Mouse (Mus musculus): Measurements from ENCODE around the gene Eif4a2.

Eif4a2 gene

GRCm38 (mm10) chr16:23103841-23104240 lies 3.4 kb upstream of the Eif4a2 start:
- DNase-seq (ENCODE audit: low spot score in 2 of 2): no peak

GRCm38 (mm10) chr16:23106121-23106520 lies 1.1 kb upstream of the Eif4a2 start:
- DNase-seq (ENCODE audit: low spot score in 2 of 2): no peak

- DNase-seq (ENCODE audit: low spot score in 2 of 2): peak; percentile 72 to 82
These were observed 909 bp downstream of the Eif4a2 start for GRCm38 (mm10) chr16:23107946-23108759.

GRCm38 (mm10) chr16:23108943-23109342 lies 1.7 kb downstream of the Eif4a2 start:
- DNase-seq (ENCODE audit: low spot score in 2 of 2): no peak

GRCm38 (mm10) chr16:23109350-23110280 lies 2.4 kb downstream of the Eif4a2 start:
- no peak for DNase-seq (ENCODE audit: low spot score in 2 of 2)

- no peak for DNase-seq (ENCODE audit: low spot score in 2 of 2)
These were observed 5.1 kb downstream of the Eif4a2 start for GRCm38 (mm10) chr16:23112348-23112747.

GRCm38 (mm10) chr16:23112861-23113435 lies 5.7 kb downstream of the Eif4a2 start:
- no peak for DNase-seq (ENCODE audit: low spot score in 2 of 2)

GRCm38 (mm10) chr16:23113903-23114302 lies 6.7 kb downstream of the Eif4a2 start:
- DNase-seq (ENCODE audit: low spot score in 2 of 2): no peak

GRCm38 (mm10) chr16:23114339-23115171 lies 7.3 kb downstream of the Eif4a2 start:
- no peak for DNase-seq (ENCODE audit: low spot score in 2 of 2)

GRCm38 (mm10) chr16:23115486-23115885 lies 8.2 kb downstream of the Eif4a2 start:
- DNase-seq (ENCODE audit: low spot score in 2 of 2): no peak

GRCm38 (mm10) chr16:23117173-23117572 lies 9.9 kb downstream of the Eif4a2 start:
- no peak for DNase-seq (ENCODE audit: low spot score in 2 of 2)

- no peak for DNase-seq (ENCODE audit: low spot score in 2 of 2)
These were observed 15.2 kb downstream of the Eif4a2 start for GRCm38 (mm10) chr16:23122446-23122845.

GRCm38 (mm10) chr16:23123104-23123503 lies 15.9 kb downstream of the Eif4a2 start:
- no peak for DNase-seq (ENCODE audit: low spot score in 2 of 2)

GRCm38 (mm10) chr16:23124398-23124797 lies 17.2 kb downstream of the Eif4a2 start:
- no peak for DNase-seq (ENCODE audit: low spot score in 2 of 2)

GRCm38 (mm10) chr16:23127311-23127672 lies 20.0 kb downstream of the Eif4a2 start:
- no peak for DNase-seq (ENCODE audit: low spot score in 2 of 2)

- DNase-seq (ENCODE audit: low spot score in 2 of 2): peak; percentile 93 to 95
These were observed 20.6 kb downstream of the Eif4a2 start, which contains the start of gene Rfc4 for GRCm38 (mm10) chr16:23127673-23128375. Gene Rfc4 (minus strand): TSS chr16:23127737.

GRCm38 (mm10) chr16:23130303-23130702 lies 23.1 kb downstream of the Eif4a2 start:
- no peak for DNase-seq (ENCODE audit: low spot score in 2 of 2)

GRCm38 (mm10) chr16:23132336-23132735 lies 25.1 kb downstream of the Eif4a2 start:
- DNase-seq (ENCODE audit: low spot score in 2 of 2): no peak

- no peak for DNase-seq (ENCODE audit: low spot score in 2 of 2)
These were observed 28.3 kb downstream of the Eif4a2 start for GRCm38 (mm10) chr16:23135421-23136149.

- no peak for DNase-seq (ENCODE audit: low spot score in 2 of 2)
These were observed 29.2 kb downstream of the Eif4a2 start for GRCm38 (mm10) chr16:23136406-23136970.
